Mouse (Mus musculus) C2C12 (cell line): ENCODE data around the gene Tnfrsf4.

Experiments used
- CTCF ChIP-seq: IDR thresholded peaks from one replicate; pipeline ENCODE4 v1.5.1; 2011; ENCODE audit not compliant: control insufficient read depth, insufficient read depth, insufficient read length
- FOSL1 ChIP-seq: IDR thresholded peaks from one replicate; pipeline ENCODE4 v1.8.0; 2011; ENCODE audit warnings: mild to moderate bottlenecking, low read length; ENCODE audit not compliant: poor library complexity, insufficient read depth, severe bottlenecking
- MAX ChIP-seq: IDR thresholded peaks from one replicate; pipeline ENCODE4 v1.6.1; 2011; ENCODE audit warnings: mild to moderate bottlenecking, control low read depth
- MYOD1 ChIP-seq: IDR thresholded peaks from one replicate; pipeline ENCODE4 v1.6.1; 2011; ENCODE audit warnings: low read depth; ENCODE audit not compliant: control insufficient read depth, insufficient read length
- MYOG ChIP-seq: IDR thresholded peaks from one replicate; pipeline ENCODE4 v1.6.1; 2011; ENCODE audit not compliant: control insufficient read depth, insufficient read length; ENCODE audit errors: extremely low read depth
- USF1 ChIP-seq: IDR thresholded peaks from one replicate; pipeline ENCODE4 v1.6.1; 2011; ENCODE audit warnings: low read depth, mild to moderate bottlenecking, control low read depth, moderate library complexity

- TF ChIP-seq CTCF, result no peak
- TF ChIP-seq MYOD1, result no peak
- no peak for TF ChIP-seq USF1
- TF ChIP-seq MAX, result no peak
- no peak for TF ChIP-seq MYOG
- no peak for TF ChIP-seq FOSL1
Observed at GRCm38 (mm10) chr4:155970286-155970685, 43.4 kb upstream of the Tnfrsf4 start.
